Mouse (Mus musculus) lung, postnatal 25 days (tissue): Measurements from ENCODE around the gene Plek.

ENCODE experiments used
- DNase-seq: peaks from one replicate; pipeline ENCODE4 v3.0.0; 2022; ENCODE audit warnings: low spot score

The Plek gene

DNA sequence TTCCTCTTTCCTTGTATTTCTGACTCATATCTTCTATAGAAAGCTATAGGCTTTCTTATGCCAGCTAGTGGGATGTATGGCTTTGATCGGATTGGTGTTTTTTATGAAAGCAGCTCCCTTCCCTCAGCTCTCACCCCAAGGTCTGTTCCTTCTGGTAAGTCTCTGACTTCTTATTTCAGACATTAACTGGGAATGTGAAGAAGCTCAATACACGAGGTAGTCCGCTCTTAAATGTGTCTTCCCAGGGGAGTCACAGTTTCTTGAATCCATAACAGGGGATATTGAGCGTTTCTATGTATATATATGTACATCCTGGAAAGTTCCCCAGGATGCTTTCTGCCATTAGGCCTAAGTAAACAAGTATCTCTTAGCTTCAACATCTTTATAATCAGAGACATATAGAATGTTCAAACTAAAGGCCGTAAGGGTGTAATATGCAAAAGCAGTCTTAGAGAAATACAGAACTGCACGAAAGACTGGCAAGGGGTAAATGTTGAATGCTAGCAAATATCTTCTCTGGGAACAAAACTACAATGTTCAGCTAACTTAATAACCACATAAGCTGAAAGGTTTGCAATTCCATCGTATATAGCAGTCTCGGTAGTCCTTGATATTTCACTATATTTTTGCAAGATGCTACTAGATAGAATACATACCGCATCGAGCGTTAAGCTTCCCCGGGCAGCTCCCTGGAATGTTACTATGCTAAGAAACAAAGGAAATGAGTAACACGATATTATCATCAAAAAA is 101.8 kb downstream of the Plek start:
- no peak for DNase-seq

DNA sequence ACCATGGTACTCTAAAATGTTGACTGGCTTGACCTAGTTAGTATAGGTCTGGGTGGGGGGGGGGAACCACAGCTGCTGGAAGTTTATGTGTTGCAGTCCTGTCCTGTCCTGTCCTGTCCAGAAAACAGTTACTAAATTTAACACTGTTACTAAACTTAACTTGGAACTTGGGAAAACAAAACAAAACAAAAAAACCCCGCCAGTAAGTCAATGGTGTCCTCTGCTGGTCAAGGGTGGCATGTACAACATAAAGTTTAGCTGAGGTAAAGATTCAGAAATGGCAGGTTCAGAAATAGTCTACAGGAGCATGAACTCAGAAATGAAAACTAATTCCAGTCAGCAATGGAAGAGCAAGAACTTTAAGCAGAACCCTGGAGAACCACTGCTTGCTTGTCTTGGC is 103.4 kb downstream of the Plek start:
- DNase-seq, result peak; percentile 36

GRCm38 (mm10) chr11:16943016-16943415 is 109.2 kb downstream of the Plek start:
- DNase-seq, result no peak

DNA sequence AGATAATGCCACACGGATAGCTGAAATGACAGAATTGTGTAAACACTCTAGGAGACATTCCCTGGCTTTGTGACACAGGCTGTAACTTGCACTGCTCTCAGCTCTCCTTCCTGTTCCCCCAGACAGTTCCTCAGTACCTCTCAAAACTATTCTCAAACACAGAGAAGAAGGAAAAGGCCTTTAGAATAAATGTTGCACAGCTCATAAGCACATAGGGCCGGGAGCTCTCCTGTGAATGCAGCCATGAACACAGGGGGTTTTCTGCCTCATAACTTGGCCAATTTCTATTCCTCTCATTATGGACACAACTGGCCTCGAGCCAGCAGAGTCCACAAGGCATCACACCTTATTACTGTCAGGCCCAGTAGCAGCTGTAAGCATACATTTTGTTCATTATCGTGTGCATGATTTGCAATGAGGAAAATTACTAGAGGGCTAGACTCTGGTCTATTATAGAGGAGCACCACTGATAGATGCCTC is 110.2 kb downstream of the Plek start:
- no peak for DNase-seq

DNA sequence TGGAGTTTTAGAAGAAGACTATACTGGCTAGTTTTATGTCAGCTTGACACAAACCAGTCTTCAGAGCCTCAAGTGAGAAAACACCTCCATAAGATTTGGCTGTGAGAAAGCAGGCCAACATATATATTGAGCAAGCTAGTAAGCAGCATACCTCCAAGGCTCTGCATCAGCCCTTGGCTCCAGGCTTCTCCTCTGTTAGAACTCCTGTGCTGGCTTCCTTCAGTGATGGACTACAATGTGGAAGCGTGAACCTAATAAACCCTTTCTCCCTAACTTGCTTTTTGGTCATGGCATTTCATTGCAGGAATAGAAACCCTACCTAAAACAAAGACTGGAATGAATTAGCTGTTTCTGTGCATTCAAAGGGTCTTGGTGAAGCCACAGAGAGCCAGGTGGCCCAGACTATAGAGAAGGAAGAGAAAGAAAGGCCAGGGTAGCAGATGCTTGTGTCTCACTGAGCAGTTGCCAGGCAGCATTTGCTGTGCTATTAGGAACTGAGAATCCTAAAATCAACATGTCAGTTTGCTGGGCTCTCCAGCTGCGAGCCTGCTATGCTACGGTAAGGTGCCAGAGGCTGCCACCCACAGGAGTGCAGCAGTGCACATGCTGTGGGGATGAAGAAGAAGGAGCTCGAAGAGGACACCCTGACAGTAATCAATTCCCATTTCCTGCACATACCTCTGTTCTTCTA is 110.9 kb downstream of the Plek start:
- DNase-seq, result no peak

DNA sequence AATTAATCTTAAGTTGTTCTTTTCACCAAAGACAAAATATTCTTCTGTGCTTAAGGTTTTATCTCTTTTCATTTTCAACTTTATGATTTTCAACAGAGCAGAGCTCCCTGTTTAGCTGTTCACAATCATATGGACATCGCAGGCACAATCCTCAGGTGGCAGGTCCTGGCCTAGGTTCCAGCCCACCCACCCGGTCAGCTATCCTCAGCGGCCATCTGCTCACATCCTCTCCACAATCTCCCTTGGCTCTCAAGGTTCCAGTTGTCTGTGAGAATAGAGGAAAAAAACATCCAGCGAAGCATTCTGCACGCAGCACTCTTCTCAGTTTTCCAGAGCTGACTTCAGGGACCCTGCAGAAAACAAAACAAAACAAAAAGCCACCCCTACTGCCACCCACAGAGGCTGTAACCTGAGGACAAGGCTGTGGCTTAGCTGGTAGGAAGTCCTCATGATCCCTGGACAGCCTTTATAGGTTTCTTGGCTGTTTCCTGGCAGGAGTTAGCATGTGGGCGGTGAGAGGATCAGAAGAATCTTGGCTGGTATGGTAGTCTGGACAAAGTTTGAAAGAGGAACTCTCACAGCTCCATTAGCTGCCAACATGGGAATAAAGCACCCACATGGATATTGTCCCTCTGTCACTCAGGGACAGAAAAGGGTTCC is 116.5 kb downstream of the Plek start:
- DNase-seq, result no peak

GRCm38 (mm10) chr11:16932159-16932558 is 120.0 kb downstream of the Plek start:
- DNase-seq, result no peak
